Mouse (Mus musculus): ENCODE measurements around the gene Tbx5.

DNA sequence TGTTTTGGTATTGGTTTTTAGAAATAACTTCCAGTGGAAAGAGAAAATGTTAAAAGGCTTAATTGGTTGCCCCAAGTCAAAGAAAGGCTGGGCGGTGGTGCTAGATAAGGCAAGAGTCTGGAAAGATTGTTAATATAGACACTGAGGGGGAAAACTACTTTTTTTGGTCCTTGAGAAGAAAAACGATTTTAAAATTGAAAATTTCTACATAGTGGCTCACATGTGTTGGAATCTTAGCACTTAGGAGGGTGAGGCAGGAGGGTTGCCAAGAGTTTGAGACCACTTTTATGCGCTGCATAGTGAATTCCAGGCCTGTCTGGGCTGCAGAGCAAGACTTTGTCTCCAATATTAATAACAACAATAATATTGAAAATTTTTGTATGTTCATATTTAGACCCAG, 5.4 kb downstream of the Tbx5 start:
- TF ChIP-seq POLR2A (IDR thresholded peaks at IDR 0.05; ENCODE audit: extremely low read depth, insufficient read depth, low read length) (no peak), CTCF (IDR thresholded peaks at IDR 0.05; ENCODE audit: low read depth, low read length) (no peak)
